Mouse (Mus musculus) thymus, postnatal 25 days (tissue): ENCODE measurements around the gene Atf6.

ENCODE experiments used
- DNase-seq: peaks from one replicate; pipeline ENCODE4 v3.0.0; 2022

The Atf6 gene

DNA sequence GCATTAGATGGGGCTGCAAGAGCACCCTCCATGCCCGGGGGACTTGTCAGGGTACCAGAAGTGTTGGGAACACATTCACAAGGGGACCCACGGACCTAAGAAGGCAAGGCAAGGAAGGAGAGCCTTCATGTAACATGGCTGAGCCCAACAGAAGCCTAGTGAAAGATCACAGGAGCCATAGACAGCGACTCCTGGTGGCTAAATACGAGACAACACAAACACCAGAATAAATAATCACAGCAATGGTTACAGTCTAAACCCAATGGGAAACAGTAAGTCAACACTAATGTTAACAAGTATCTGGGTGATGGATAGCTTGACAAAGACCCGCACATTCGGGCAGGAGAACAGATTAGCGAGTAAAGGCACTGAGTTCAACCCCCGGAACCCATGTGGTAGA is 23.2 kb downstream of the Atf6 start:
- DNase-seq, result no peak

GRCm38 (mm10) chr1:170839685-170840084 is 27.9 kb downstream of the Atf6 start:
- no peak for DNase-seq

DNA sequence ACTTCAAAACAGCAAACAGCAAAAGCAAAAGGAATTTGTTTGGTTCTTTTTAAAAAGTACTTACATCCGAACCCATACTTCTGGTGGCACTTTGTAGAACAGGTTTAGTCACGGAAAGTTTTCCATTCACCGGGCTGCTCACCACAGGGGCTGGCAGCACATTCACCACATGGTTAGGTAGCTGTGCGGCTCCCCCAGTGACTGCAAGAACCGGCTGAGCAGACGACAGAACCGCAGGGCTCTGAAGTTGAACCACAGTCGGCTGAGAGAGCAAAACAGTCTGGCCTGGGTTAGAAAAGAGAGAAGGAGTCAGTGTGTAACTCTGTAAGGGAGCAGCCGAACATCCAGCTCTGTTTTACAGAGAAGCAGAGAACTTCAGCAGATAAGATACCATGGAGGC is 32.8 kb downstream of the Atf6 start:
- DNase-seq, result no peak

GRCm38 (mm10) chr1:170829781-170830180 is 37.8 kb downstream of the Atf6 start:
- no peak for DNase-seq

DNA sequence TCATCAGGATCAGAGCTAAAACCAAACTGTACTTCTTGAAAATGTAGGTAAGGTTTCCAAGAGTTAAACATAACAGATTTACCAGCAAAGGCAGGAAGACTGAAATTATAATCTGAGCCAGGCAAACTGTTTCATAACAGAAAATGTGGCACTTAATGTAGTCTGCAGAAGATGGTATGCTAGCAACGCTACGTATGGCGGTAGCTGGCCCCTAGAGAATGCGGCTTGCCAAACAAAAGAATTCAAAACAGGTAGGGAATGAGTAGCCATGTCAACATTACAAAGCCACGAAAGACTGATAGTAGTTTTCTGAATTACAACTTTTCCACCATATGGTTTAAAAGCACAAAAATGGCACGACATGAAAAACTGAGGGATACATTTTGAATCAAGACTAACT is 38.2 kb downstream of the Atf6 start:
- no peak for DNase-seq

- DNase-seq, result no peak
Measured at GRCm38 (mm10) chr1:170820103-170820814, 47.3 kb downstream of the Atf6 start.

DNA sequence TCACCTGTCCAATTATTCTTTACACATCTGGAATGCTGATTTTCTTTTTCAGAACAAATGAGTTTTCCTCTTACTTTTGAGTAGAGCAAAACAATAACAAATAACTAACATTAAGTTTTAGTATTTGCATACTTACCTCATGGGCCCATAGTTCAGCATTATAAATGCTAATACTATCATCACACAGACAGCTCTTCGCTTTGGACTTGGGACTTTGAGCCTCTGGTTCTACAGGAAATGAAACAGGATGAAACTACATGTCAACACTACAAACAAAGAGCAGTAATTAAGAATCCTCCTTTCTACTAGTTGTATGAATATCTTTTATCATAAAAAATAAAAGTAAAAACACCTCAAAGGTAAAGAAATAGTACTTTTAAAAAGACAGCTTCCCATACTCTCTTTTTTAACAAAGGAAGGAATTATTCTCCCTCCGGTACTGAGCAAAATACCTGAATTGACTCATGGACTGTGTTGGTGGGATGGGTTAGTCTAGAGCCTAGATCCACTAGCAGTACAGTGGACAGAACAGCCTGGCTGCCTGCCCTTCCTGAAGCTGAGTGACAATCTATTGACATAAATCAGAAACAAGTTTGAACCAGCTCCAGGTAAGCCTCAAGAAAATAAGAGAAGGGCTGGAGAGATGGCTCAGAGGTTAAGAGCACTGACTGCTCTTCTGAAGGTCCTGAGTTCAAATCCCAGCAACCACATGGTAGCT is 52.1 kb downstream of the Atf6 start:
- no peak for DNase-seq

- no peak for DNase-seq
Measured at GRCm38 (mm10) chr1:170812822-170813221, 54.7 kb downstream of the Atf6 start.

DNA sequence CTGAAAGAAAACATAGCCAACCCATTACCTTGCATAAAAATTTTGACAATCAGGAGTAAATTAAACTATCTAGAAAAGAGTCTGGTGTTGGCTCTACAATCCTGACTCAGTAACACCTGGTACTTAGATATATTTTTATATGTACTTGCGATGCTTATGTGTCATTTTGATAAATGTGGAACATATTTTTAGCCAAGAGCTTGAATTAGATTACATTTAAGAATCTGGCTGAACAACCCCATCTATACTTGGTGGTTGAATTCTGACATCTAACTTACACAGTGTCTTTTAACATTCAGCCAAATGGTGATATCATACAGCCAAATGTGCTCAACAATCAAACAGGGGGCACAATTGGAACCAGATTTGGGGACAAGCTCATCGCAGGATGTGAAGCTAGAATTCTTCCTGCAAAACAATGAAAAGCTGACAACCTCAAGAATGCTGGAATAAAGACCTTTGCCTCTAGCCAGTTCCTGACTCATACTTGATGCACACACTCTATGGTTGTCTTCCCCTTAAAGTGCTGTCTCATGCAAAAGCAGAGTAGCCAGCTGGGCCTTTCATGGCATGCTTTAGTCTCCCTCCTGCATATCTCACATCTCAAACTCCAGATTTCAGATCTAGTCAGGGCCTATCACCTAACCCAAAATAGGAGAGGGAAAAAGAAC is 59.8 kb downstream of the Atf6 start:
- no peak for DNase-seq

DNA sequence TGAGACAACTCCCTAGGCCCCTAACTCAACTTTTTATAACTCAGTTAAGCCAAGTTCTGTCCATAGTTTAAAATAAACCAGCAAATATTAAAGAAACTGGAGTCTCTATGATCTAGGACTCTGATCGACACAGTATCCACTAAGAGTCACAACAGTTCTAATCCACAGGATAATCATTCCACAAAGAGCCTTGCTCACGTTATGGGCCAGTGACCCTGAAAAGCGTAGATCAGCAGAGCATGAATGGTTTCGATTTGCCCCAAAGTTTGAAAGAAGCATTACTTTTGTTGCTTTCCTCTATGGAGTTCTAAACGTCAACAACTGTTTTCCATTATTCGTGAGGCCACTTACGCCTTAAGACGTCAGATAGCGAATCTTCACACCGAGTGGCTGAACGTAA is 62.9 kb downstream of the Atf6 start:
- DNase-seq, result no peak

GRCm38 (mm10) chr1:170802669-170803068 is 64.9 kb downstream of the Atf6 start:
- no peak for DNase-seq

- DNase-seq, result no peak
Measured at GRCm38 (mm10) chr1:170800694-170801093, 66.9 kb downstream of the Atf6 start.

- DNase-seq, result no peak
Measured at GRCm38 (mm10) chr1:170795741-170796347, 71.7 kb downstream of the Atf6 start.

- DNase-seq, result no peak
Measured at GRCm38 (mm10) chr1:170791542-170791941, 76.0 kb downstream of the Atf6 start.

- DNase-seq, result no peak
Measured at GRCm38 (mm10) chr1:170791001-170791400, 76.6 kb downstream of the Atf6 start.

DNA sequence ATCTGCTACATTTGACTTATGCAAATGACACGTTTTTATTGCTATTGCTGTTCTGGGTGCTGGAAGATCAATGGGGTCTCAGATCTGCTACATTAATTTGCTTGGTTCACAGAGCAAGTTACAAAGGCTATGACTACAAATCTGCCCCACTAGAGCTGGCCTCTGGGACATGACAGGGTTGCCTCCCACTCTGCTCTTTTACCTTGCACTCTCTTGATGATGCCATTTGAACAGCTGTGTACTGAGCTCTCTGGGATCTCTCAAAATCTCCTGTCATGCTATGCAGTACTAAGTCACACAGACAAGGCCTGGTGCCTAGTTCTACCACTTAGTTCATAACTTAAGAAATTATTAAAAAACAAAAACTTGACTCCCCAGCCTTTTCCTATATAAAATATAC is 79.9 kb downstream of the Atf6 start:
- DNase-seq, result no peak

- no peak for DNase-seq
Measured at GRCm38 (mm10) chr1:170786570-170787341, 80.8 kb downstream of the Atf6 start.

DNA sequence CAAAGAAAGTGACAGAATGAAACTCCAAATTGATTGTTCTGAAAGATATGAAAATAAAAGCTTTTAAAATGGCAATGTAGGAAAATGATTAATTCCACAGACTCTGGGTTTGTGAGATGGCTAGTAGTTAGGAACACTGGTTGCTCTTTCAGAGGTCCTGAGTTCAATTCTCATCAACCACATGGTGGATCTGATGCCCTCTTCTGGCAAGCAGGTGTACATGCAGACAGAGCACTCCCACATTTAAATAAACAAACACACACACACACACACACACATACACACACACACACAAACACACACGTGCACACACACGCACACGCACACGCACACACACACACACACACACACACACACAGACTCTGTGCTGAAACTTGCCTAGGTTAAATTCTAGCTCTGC is 89.9 kb downstream of the Atf6 start:
- no peak for DNase-seq

DNA sequence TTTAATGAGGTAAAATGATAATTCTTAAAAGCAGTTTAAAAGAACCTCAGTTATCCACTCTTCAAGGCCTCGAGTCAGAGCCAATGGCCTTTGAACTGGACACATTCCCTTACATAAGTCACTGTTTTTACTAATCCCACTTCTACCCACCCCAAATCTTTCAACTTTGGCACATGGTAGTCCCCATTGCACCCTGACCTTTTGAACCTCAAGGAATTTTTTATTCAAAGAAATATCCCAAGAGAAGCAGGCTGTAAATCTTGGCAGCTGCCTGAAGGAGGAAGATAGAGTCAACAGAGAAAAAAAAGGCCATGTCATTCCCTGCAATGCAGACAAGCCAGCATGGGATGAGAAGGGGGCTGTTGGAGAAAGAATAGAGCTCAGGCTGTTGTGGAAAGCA is 93.1 kb downstream of the Atf6 start:
- DNase-seq, result no peak

DNA sequence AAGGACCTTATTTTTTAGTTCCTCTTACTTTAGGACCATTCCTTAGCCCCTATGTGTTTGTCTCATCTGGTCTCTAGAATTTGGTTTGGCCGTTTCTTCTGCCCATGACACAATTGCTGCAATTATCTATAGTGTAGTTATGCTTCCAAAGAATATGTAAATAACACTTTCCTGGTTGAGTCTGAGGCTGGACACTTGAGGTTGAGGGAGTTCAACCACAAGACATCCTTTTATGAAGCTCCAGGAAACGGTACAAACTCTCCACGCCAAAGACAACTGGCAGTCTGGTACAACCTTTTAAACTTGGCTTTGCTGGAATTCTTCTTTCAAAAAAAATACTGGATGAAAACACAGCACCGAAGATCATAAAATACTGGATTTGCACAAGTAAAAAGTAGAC is 94.1 kb downstream of the Atf6 start:
- no peak for DNase-seq

GRCm38 (mm10) chr1:170771437-170772003 is 96.1 kb downstream of the Atf6 start:
- DNase-seq, result no peak

GRCm38 (mm10) chr1:170770691-170771090 is 96.9 kb downstream of the Atf6 start:
- DNase-seq, result no peak

GRCm38 (mm10) chr1:170766997-170767396 is 100.6 kb downstream of the Atf6 start:
- no peak for DNase-seq
